Mouse (Mus musculus): ENCODE data around the gene Tldc1. TPM values are rescaled to one million over a fixed set of nuclear protein-coding genes. Genes with fewer than 3 reads are reported as not detected.

The Tldc1 gene
- polyA plus RNA-seq, 1 experiment from 2014 or later: 10.2 TPM

DNA sequence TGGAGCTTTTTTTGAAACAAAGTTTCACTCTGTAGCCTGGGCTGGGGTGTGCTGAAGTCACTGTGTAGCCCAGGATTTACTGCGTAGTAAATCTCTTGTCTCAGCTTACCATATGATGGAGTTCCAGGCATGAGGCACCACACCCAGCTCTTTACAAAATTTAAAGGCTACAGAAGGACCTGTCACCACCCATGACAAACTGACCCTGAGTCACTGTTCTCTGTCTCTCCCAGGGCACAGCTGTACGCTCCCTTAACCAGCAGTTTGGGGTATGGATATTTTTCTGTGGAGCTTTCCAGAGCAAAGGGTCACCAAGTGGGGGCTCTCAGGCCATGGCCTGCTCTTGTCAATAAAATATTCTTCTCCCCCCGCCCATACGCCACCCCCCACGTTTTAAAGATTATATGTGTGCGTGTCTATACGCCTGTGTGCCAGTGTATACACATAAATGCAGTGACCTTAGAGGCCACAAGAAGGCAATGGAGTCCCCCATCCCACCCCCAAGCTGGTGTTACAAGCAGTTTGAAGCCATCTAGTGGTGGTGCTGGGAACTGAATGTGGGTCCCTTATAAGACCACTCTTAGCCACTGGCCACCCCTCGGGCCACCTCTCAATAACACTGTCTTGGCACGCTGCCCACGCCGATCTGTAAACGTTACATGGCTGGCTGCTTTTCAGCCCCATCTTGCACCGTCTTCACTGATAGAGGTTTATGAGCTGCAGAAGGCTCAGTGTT is 34.8 kb downstream of the Tldc1 start:
- 53% methylated on average over 13 of the region's 13 CpGs for WGBS (ENCODE audit: insufficient replicate concordance)
- Histone ChIP-seq H3K27me3 (ENCODE audit: control insufficient read depth, insufficient read depth, low read length) (0 out of 2 replicates have a peak, but pooled peaks cover 3% of the 10 kb centered on the region), H3K27ac (ENCODE audit: low read depth, low read length) (no peak overlapping the region), H3K4me2 (no peak overlapping the region), H3K36me3 (ENCODE audit: control insufficient read depth, insufficient read depth, low read length) (no peaks in the 10 kb centered on the region), H3K4me3 (ENCODE audit: low read depth, low read length) (no peak overlapping the region), H3K9ac (ENCODE audit: low read depth, low read length) (no peak overlapping the region), H3K4me1 (ENCODE audit: control insufficient read depth, insufficient read depth, low read length) (0 out of 2 replicates have a peak, but pooled peaks cover 6% of the 10 kb centered on the region), H3K9me3 (replicated peaks; ENCODE audit: control insufficient read depth, low read length) (no peaks in the 10 kb centered on the region)
- 0 out of 2 replicates have a peak, but pooled peaks have one; percentile 45 for ATAC-seq (replicated peaks; ENCODE audit: insufficient number of reproducible peaks, low FRiP score, low TSS enrichment)

DNA sequence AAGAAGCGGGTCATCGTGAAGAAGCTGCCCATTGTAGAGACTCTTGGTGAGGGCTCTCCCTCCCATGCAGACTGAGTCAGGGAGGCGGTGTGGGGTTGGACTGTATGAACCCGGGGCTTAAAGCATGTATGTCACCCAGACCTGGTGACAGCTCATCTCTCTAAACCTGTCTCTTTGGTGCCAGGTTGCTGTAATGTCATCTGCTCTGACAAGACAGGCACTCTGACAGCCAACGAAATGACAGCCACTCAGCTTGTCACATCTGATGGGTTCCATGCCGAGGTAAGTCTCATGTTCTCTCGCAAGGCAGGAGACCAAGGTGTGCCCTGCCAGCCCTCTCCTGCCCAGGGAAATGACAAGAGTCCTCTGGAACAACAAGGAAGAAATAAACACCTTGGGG is 35.8 kb downstream of the Tldc1 start:
- Histone ChIP-seq H3K9ac (ENCODE audit: low read depth, low read length) (no peak overlapping the region), H3K4me1 (ENCODE audit: control insufficient read depth, insufficient read depth, low read length) (0 out of 2 replicates have a peak, but pooled peaks cover 6% of the 10 kb centered on the region), H3K4me3 (ENCODE audit: low read depth, low read length) (no peak overlapping the region), H3K9me3 (replicated peaks; ENCODE audit: control insufficient read depth, low read length) (no peaks in the 10 kb centered on the region), H3K36me3 (ENCODE audit: control insufficient read depth, insufficient read depth, low read length) (no peaks in the 10 kb centered on the region), H3K27me3 (ENCODE audit: control insufficient read depth, insufficient read depth, low read length) (0 out of 2 replicates have a peak, but pooled peaks cover 3% of the 10 kb centered on the region), H3K27ac (ENCODE audit: low read depth, low read length) (no peak overlapping the region), H3K4me2 (no peak overlapping the region)
- no peak for ATAC-seq (replicated peaks; ENCODE audit: insufficient number of reproducible peaks, low FRiP score, low TSS enrichment)
- WGBS (ENCODE audit: insufficient replicate concordance): 66% methylated on average over 7 of the region's 7 CpGs

DNA sequence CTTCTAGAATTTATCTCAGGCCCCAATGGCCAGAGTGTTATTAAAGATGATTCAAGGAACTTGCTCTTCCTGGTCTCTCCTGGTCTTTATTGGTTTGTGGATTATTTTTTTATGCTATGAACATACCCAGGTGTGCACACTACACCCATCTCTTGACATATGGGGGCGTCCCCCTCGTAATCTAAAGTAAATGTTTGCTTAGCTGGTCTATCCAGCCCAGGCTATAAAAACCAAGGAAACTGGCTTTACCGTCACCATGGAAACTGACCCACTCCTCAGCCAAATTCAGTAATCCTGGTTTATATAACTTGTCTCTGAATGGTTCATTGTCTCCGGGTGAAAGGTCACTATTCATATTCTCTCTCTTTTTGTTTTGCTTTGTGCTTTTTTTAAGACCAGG is 37.6 kb downstream of the Tldc1 start:
- WGBS (ENCODE audit: insufficient replicate concordance): 70% methylated on average over 4 of the region's 4 CpGs
- Histone ChIP-seq H3K4me3 (ENCODE audit: low read depth, low read length) (no peak overlapping the region), H3K4me2 (no peak overlapping the region), H3K36me3 (ENCODE audit: control insufficient read depth, insufficient read depth, low read length) (no peaks in the 10 kb centered on the region), H3K27ac (ENCODE audit: low read depth, low read length) (no peak overlapping the region), H3K4me1 (ENCODE audit: control insufficient read depth, insufficient read depth, low read length) (0 out of 2 replicates have a peak, but pooled peaks cover 6% of the 10 kb centered on the region), H3K9me3 (replicated peaks; ENCODE audit: control insufficient read depth, low read length) (no peaks in the 10 kb centered on the region), H3K9ac (ENCODE audit: low read depth, low read length) (no peak overlapping the region), H3K27me3 (ENCODE audit: control insufficient read depth, insufficient read depth, low read length) (0 out of 2 replicates have a peak, but pooled peaks cover 3% of the 10 kb centered on the region)
- ATAC-seq (replicated peaks; ENCODE audit: insufficient number of reproducible peaks, low FRiP score, low TSS enrichment): no peak

DNA sequence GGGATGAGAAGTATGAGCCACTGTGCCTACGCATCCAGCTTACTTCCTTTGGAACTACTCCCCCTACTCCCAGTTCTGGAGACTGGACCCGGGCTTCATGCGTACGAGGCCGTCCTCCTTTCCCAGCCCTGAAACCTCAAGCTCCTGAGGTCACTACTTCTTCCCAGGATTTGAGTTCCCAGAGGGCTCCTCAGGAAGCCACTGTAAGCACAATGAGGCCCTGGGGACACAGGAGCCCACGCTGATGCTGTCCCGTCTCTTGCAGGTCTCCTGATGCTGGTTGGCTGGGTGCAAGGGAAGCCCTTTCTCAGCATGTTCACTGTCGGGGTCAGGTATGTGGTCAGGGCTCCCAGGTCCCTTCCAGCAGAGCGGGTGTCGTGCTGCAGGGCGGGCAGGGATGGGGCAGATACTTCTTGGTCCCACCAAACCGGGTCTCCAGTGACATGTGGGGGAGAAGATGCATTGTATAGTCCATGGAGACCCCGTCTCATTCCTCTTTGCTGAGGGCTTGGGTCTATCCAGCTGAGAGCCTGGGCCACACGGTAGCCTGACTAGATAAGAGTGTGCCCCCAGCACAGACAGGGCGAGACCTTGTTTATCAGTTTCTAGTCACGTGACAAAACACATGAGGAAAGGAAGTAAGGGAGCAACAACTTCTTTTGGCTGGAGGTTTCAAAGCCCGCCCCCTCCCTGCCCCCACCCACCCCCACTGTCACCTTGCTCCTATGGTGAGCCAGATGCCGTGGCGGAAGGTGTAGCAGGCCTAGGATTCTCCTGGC is 39.9 kb downstream of the Tldc1 start:
- ATAC-seq (replicated peaks; ENCODE audit: insufficient number of reproducible peaks, low FRiP score, low TSS enrichment): no peak
- WGBS (ENCODE audit: insufficient replicate concordance): 59% methylated on average over 19 of the region's 19 CpGs

DNA sequence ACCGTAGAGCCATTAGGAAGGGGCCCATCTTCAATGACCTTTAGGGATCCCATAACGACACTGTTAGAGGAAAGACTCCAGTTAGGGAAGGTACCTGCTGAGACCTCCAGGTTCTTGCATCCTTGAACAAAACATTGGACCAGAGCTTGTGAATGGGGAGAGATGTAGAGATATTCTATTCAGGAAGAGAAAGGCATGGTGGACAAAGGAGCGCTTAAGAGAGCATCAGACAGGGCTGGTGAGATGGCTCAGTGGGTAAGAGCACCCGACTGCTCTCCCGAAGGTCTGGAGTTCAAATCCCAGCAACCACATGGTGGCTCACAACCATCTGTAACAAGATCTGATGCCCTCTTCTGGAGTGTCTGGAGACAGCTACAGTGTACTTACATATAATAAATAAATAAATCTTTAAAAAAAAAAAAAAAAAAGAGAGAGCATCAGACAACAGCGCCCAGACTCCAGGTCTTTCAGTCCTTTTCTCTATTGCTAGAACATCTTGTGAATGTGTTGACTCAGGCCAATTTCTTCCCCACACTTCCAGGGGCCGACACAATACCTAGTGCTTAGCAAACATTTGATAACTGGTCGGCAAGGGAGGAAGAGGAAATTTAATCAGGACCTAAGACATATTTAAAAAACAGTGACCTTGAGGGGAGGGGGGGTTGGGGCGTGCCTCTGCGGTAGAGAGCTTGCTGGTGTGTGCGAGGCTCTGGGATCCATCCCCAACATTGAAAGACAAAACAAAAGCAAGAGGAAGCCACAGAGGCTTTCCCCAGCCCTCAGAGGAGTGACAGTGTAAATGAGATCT is 40.9 kb downstream of the Tldc1 start:
- Histone ChIP-seq H3K4me1 (ENCODE audit: control insufficient read depth, insufficient read depth, low read length) (0 out of 2 replicates have a peak, but pooled peaks cover 9% of the 10 kb centered on the region), H3K9me3 (replicated peaks; ENCODE audit: control insufficient read depth, low read length) (no peaks in the 10 kb centered on the region), H3K27me3 (ENCODE audit: control insufficient read depth, insufficient read depth, low read length) (0 out of 2 replicates have a peak, but pooled peaks cover 3% of the 10 kb centered on the region), H3K4me2 (no peak overlapping the region), H3K4me3 (ENCODE audit: low read depth, low read length) (no peak overlapping the region), H3K9ac (ENCODE audit: low read depth, low read length) (no peak overlapping the region), H3K36me3 (ENCODE audit: control insufficient read depth, insufficient read depth, low read length) (no peaks in the 10 kb centered on the region), H3K27ac (ENCODE audit: low read depth, low read length) (no peak overlapping the region)
- no peak for ATAC-seq (replicated peaks; ENCODE audit: insufficient number of reproducible peaks, low FRiP score, low TSS enrichment)
- WGBS (ENCODE audit: insufficient replicate concordance): 65% methylated on average over 11 of the region's 11 CpGs

More for the DNA sequence above, 39.9 kb downstream of the Tldc1 start:
- 0 out of 2 replicates have a peak, but pooled peaks cover 9% of the 10 kb centered on the region for H3K4me1 ChIP-seq (ENCODE audit: control insufficient read depth, insufficient read depth, low read length)
- H3K4me2 ChIP-seq: no peak overlapping the region
- no peaks in the 10 kb centered on the region for H3K9me3 ChIP-seq (replicated peaks; ENCODE audit: control insufficient read depth, low read length)
- 0 out of 2 replicates have a peak, but pooled peaks cover 3% of the 10 kb centered on the region for H3K27me3 ChIP-seq (ENCODE audit: control insufficient read depth, insufficient read depth, low read length)
- H3K9ac ChIP-seq (ENCODE audit: low read depth, low read length): no peak overlapping the region
- no peak overlapping the region for H3K4me3 ChIP-seq (ENCODE audit: low read depth, low read length)
- no peaks in the 10 kb centered on the region for H3K36me3 ChIP-seq (ENCODE audit: control insufficient read depth, insufficient read depth, low read length)
- H3K27ac ChIP-seq (ENCODE audit: low read depth, low read length): no peak overlapping the region

DNA sequence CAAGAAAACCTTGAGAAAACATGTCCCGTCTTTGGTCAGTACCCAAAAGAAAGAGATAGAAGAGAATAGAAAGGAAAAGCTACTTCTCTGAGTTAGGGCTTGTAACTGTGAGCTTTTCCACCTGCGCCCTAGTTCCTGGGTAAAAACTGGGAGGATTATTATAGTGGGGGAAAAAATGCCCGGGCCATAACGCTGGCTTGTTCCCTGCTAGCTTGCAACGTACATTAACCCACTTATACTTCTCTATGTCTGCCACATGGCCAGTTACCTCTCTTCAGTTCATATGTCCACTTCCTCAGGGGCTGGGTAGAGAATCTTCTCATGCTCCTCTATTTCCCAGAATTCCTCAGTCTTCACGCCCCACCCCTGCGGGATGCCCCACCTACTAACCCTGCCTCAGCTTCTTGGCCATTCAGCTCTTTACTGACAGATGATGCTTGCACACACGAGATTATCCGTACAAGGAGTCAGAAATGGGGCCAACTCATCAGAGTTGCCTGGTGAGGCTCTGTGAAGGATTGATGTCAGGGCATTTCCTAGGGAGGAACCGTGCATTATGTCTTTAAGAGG is 41.8 kb downstream of the Tldc1 start:
- H3K36me3 ChIP-seq (ENCODE audit: control insufficient read depth, insufficient read depth, low read length): no peaks in the 10 kb centered on the region
- ATAC-seq (replicated peaks; ENCODE audit: insufficient number of reproducible peaks, low FRiP score, low TSS enrichment): no peak
- WGBS (ENCODE audit: insufficient replicate concordance): 86% methylated on average over 10 of the region's 10 CpGs
- no peak overlapping the region for H3K4me2 ChIP-seq
- no peak overlapping the region for H3K9ac ChIP-seq (ENCODE audit: low read depth, low read length)
- no peak overlapping the region for H3K4me3 ChIP-seq (ENCODE audit: low read depth, low read length)
- 0 out of 2 replicates have a peak, but pooled peaks cover 9% of the 10 kb centered on the region for H3K4me1 ChIP-seq (ENCODE audit: control insufficient read depth, insufficient read depth, low read length)
- H3K27me3 ChIP-seq (ENCODE audit: control insufficient read depth, insufficient read depth, low read length): 0 out of 2 replicates have a peak, but pooled peaks cover 3% of the 10 kb centered on the region
- no peaks in the 10 kb centered on the region for H3K9me3 ChIP-seq (replicated peaks; ENCODE audit: control insufficient read depth, low read length)
- H3K27ac ChIP-seq (ENCODE audit: low read depth, low read length): no peak overlapping the region

DNA sequence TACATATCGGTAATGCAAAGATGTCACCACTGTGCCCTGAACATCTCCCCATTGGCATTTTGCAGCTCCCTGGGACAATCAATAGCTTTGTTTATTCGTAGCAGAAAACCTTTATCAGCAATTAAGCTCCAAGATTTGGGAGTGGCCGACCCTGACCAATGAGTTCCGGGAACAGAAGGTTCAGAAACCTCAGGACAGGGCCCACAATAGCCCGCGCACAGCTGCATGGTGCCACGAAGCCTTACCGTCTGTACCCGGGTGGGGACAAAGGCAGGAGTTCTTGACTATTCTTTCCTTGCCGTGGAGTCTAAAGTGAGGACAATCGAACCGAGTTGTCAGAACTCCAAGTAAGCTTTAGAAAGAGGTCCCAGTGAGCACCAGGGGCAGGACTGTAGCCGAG is 46.1 kb downstream of the Tldc1 start:
- WGBS (ENCODE audit: insufficient replicate concordance): 83% methylated on average over 13 of the region's 13 CpGs
- no peaks in the 10 kb centered on the region for H3K36me3 ChIP-seq (ENCODE audit: control insufficient read depth, insufficient read depth, low read length)
- H3K4me1 ChIP-seq (ENCODE audit: control insufficient read depth, insufficient read depth, low read length): 0 out of 2 replicates have a peak, but pooled peaks cover 5% of the 10 kb centered on the region
- no peaks in the 10 kb centered on the region for H3K27me3 ChIP-seq (ENCODE audit: control insufficient read depth, insufficient read depth, low read length)
- H3K27ac ChIP-seq (ENCODE audit: low read depth, low read length): no peak overlapping the region
- H3K4me3 ChIP-seq (ENCODE audit: low read depth, low read length): no peak overlapping the region
- no peak overlapping the region for H3K4me2 ChIP-seq
- ATAC-seq (replicated peaks; ENCODE audit: insufficient number of reproducible peaks, low FRiP score, low TSS enrichment): no peak
- no peaks in the 10 kb centered on the region for H3K9me3 ChIP-seq (replicated peaks; ENCODE audit: control insufficient read depth, low read length)
- H3K9ac ChIP-seq (ENCODE audit: low read depth, low read length): no peak overlapping the region
